Mouse (Mus musculus): ENCODE data around the gene Cnpy1. TPM values are rescaled to one million over a fixed set of nuclear protein-coding genes. Genes with fewer than 3 reads are reported as not detected.

Cnpy1 gene
- total RNA-seq, 2 experiments from 2014 or later: not detected

- intact Hi-C loops (cut with DNase I): no loop called here
- DNase-seq: peak; percentile 12 to 29
These were observed 77.9 kb downstream of the Cnpy1 start for GRCm38 (mm10) chr5:28167611-28168252.

GRCm38 (mm10) chr5:28166256-28167231 lies 79.1 kb downstream of the Cnpy1 start:
- peak; percentile 41 to 47 for DNase-seq
- intact Hi-C loops (cut with DNase I): no loop called here

GRCm38 (mm10) chr5:28165358-28166255 lies 80.0 kb downstream of the Cnpy1 start, which contains the start of gene En2:
Gene En2, plus strand, starts transcription at chr5:28165694.
- peak; percentile 54 to 55 for DNase-seq
- intact Hi-C loops (cut with DNase I): no loop called here

GRCm38 (mm10) chr5:28163926-28164325 lies 81.7 kb downstream of the Cnpy1 start:
- intact Hi-C loops (cut with DNase I): no loop called here
- DNase-seq: no peak

- DNase-seq: peak in 1 of 2 experiments; percentile 16
- intact Hi-C loops (cut with DNase I): no loop called here
These were observed 83.6 kb downstream of the Cnpy1 start for GRCm38 (mm10) chr5:28161938-28162402.

GRCm38 (mm10) chr5:28161383-28161937 lies 84.1 kb downstream of the Cnpy1 start:
- DNase-seq: no peak
- intact Hi-C loops (cut with DNase I): no loop called here

GRCm38 (mm10) chr5:28159891-28160470 lies 85.6 kb downstream of the Cnpy1 start:
- intact Hi-C loops (cut with DNase I): no loop called here
- no peak for DNase-seq

GRCm38 (mm10) chr5:28159072-28159458 lies 86.5 kb downstream of the Cnpy1 start:
- no peak for DNase-seq
- intact Hi-C loops (cut with DNase I): no loop called here

- no peak for DNase-seq
- intact Hi-C loops (cut with DNase I): no loop called here
These were observed 87.1 kb downstream of the Cnpy1 start for GRCm38 (mm10) chr5:28158308-28159071.

- no peak for DNase-seq
These were observed 87.8 kb downstream of the Cnpy1 start for GRCm38 (mm10) chr5:28157781-28158180.

GRCm38 (mm10) chr5:28157044-28157730 lies 88.4 kb downstream of the Cnpy1 start:
- intact Hi-C loops (cut with DNase I): no loop called here
- DNase-seq: no peak

More at GRCm38 (mm10) chr5:28157781-28158180, 87.8 kb downstream of the Cnpy1 start:
- intact Hi-C loops (cut with DNase I): no loop called here

Other genes starting within 250 kb of the Cnpy1 start
- gene Insig1, start 174.4 kb downstream of the Cnpy1 start, total RNA-seq (2021): 10 to 100 TPM; 20.5 to 23.2 TPM
- gene En2, start 80.1 kb downstream of the Cnpy1 start, total RNA-seq (2021): under 1 TPM in 1 of 2 experiments, not detected in 1; 0.07 TPM
- 10 to 100 TPM; 37.6 to 40.9 TPM for gene Rbm33, start 71.3 kb upstream of the Cnpy1 start, total RNA-seq (2021)
- not detected for gene Shh, start 221.4 kb upstream of the Cnpy1 start, total RNA-seq (2021)